In genomic region chr17:56251136-56251829, GRCm38 (mm10) we compare ENCODE assay signal across 1 mouse cellular context.
TF ChIP-seq lines count a peak whose summit lies in the region.

No protein-coding gene starts in this region.

TF ChIP-seq in MEL, 35 proteins besides CTCF, POLR2A, EP300 and RAD21 (continued from another document):
- TF ChIP-seq POLR2AphosphoS5 (IDR thresholded peaks at IDR 0.05; ENCODE audit: borderline replicate concordance, low read depth, low read length) (no peak), JUND (IDR thresholded peaks at IDR 0.05; ENCODE audit: low read depth, low read length) (no peak), GABPA (IDR thresholded peaks at IDR 0.05; ENCODE audit: low read depth, low read length) (no peak), MYB (IDR thresholded peaks at IDR 0.05; ENCODE audit: low read depth, low read length) (no peak), ZKSCAN1 (IDR thresholded peaks at IDR 0.05; ENCODE audit: low read depth, low read length) (no peak), UBTF (IDR thresholded peaks at IDR 0.05; ENCODE audit: borderline replicate concordance, insufficient read depth, low read depth, low read length) (no peak), ELF1 (IDR thresholded peaks at IDR 0.05; ENCODE audit: low read depth, low read length) (no peak), NELFE (IDR thresholded peaks at IDR 0.05; ENCODE audit: low read depth, low read length) (no peak), POLR2AphosphoS2 (IDR thresholded peaks at IDR 0.05; ENCODE audit: low read length) (no peak), RCOR1 (IDR thresholded peaks at IDR 0.05; ENCODE audit: low read depth, low read length) (no peak), CHD2 (IDR thresholded peaks at IDR 0.05; ENCODE audit: low read length) (no peak)
TF ChIP-seq in MEL: peak in this region for 4.
